Mouse (Mus musculus) embryonic fibroblast, embryonic 13.5 days (primary cell): ENCODE results near the gene Cobl.

Source experiments
- CTCF ChIP-seq: IDR thresholded peaks from 2 replicates; pipeline ENCODE4 v1.5.1; 2011; ENCODE audit warnings: mild to moderate bottlenecking, control low read depth, low read length, moderate library complexity, borderline replicate concordance; ENCODE audit not compliant: insufficient read depth
- POLR2A ChIP-seq: IDR thresholded peaks from 2 replicates; pipeline ENCODE4 v1.6.1; 2011; ENCODE audit warnings: low read depth, mild to moderate bottlenecking, control low read depth, low read length, moderate library complexity

GRCm38 (mm10) chr11:12384826-12385225 is 79.9 kb downstream of the Cobl start:
- TF ChIP-seq CTCF: no peak
- no peak for TF ChIP-seq POLR2A
